Mouse (Mus musculus): ENCODE results near the gene Sult6b2. TPM values are rescaled to one million over a fixed set of nuclear protein-coding genes. Genes with fewer than 3 reads are reported as not detected.

Sult6b2 gene
- polyA plus RNA-seq, 1 experiment from 2014 or later = 0.04 TPM

GRCm38 (mm10) chr6:142757334-142757965 is 46.9 kb downstream of the Sult6b2 start:
- no peak for ATAC-seq
- no peak for DNase-seq (ENCODE audit: low read depth, low spot score)
- in situ Hi-C loops (cut with MboI; ENCODE audit: low pct_unique_long_range_greater_than_20kb) = no loop called here
- no peak for TF ChIP-seq CTCF (IDR thresholded peaks at IDR 0.05)
- H3K27me3 ChIP-seq = peaks cover 9% of the 10 kb centered on the region
- ChIA-PET POLR2A (no interaction called here), CTCF (interaction anchor here (1.0 kb wide), 1 partner anchor 18 kb away, joined by 4 read pairs; no protein-coding TSS in a partner anchor)

GRCm38 (mm10) chr6:142756507-142757333 is 47.6 kb downstream of the Sult6b2 start, which contains the start of gene Cmas:
Cmas (plus strand) TSS chr6:142756686.
- peaks cover 9% of the 10 kb centered on the region for H3K27me3 ChIP-seq
- in situ Hi-C loops (cut with MboI; ENCODE audit: low pct_unique_long_range_greater_than_20kb) = no loop called here
- ChIA-PET POLR2A (no interaction called here), CTCF (interaction anchor here (1.0 kb wide), 1 partner anchor 19 kb away, joined by 4 read pairs; no protein-coding TSS in a partner anchor)
- TF ChIP-seq CTCF (IDR thresholded peaks at IDR 0.05) = no peak
- DNase-seq (ENCODE audit: low read depth, low spot score) = no peak
- peak; percentile 98 for ATAC-seq

GRCm38 (mm10) chr6:142752331-142753246 is 51.7 kb downstream of the Sult6b2 start:
- no peak for DNase-seq (ENCODE audit: low read depth, low spot score)
- H3K27me3 ChIP-seq = peaks cover 9% of the 10 kb centered on the region
- POLR2A ChIA-PET = no interaction called here
- in situ Hi-C loops (cut with MboI; ENCODE audit: low pct_unique_long_range_greater_than_20kb) = no loop called here
- no peak for TF ChIP-seq CTCF (IDR thresholded peaks at IDR 0.05)
- CTCF ChIA-PET = interaction anchor here (1.2 kb wide), 1 partner anchor 17 kb away, joined by 3 read pairs; no protein-coding TSS in a partner anchor
- no peak for ATAC-seq

GRCm38 (mm10) chr6:142751365-142751764 is 52.9 kb downstream of the Sult6b2 start:
- H3K27me3 ChIP-seq = peaks cover 12% of the 10 kb centered on the region
- in situ Hi-C loops (cut with MboI; ENCODE audit: low pct_unique_long_range_greater_than_20kb) = no loop called here
- CTCF ChIA-PET = no interaction called here
- TF ChIP-seq CTCF (IDR thresholded peaks at IDR 0.05) = no peak
- ATAC-seq (no peak), DNase-seq (ENCODE audit: low read depth, low spot score) (no peak)
- POLR2A ChIA-PET = no interaction called here

GRCm38 (mm10) chr6:142748057-142748708 is 56.1 kb downstream of the Sult6b2 start:
- H3K27me3 ChIP-seq = peaks cover 8% of the 10 kb centered on the region
- no peak for TF ChIP-seq CTCF (IDR thresholded peaks at IDR 0.05)
- ATAC-seq (no peak), DNase-seq (ENCODE audit: low read depth, low spot score) (no peak)
- CTCF ChIA-PET = no interaction called here
- in situ Hi-C loops (cut with MboI; ENCODE audit: low pct_unique_long_range_greater_than_20kb) = loop anchor here (25.0 kb wide), 1 partner anchor 711 kb away; no protein-coding TSS in a partner anchor
- POLR2A ChIA-PET = no interaction called here

- in situ Hi-C loops (cut with MboI; ENCODE audit: low pct_unique_long_range_greater_than_20kb) = loop anchor here (25.0 kb wide), 1 partner anchor 710 kb away; no protein-coding TSS in a partner anchor
- DNase-seq (ENCODE audit: low read depth, low spot score) (no peak), ATAC-seq (no peak)
- TF ChIP-seq CTCF (IDR thresholded peaks at IDR 0.05) = no peak
- CTCF ChIA-PET = no interaction called here
- peaks cover 7% of the 10 kb centered on the region for H3K27me3 ChIP-seq
- POLR2A ChIA-PET = no interaction called here
Measured at GRCm38 (mm10) chr6:142747165-142747564, 57.1 kb downstream of the Sult6b2 start.

- H3K27me3 ChIP-seq = peaks cover 7% of the 10 kb centered on the region
Measured at GRCm38 (mm10) chr6:142746765-142747164, 57.5 kb downstream of the Sult6b2 start.

GRCm38 (mm10) chr6:142745484-142745883 is 58.8 kb downstream of the Sult6b2 start:
- ChIA-PET CTCF (no interaction called here), POLR2A (no interaction called here)
- peaks cover 12% of the 10 kb centered on the region for H3K27me3 ChIP-seq
- ATAC-seq = no peak
- no peak for DNase-seq (ENCODE audit: low read depth, low spot score)
- TF ChIP-seq CTCF (IDR thresholded peaks at IDR 0.05) = no peak
- in situ Hi-C loops (cut with MboI; ENCODE audit: low pct_unique_long_range_greater_than_20kb) = loop anchor here (25.0 kb wide), 1 partner anchor 708 kb away; no protein-coding TSS in a partner anchor

More at GRCm38 (mm10) chr6:142746765-142747164, 57.5 kb downstream of the Sult6b2 start:
- ChIA-PET CTCF (no interaction called here), POLR2A (no interaction called here)
- DNase-seq (ENCODE audit: low read depth, low spot score) (no peak), ATAC-seq (no peak)
- in situ Hi-C loops (cut with MboI; ENCODE audit: low pct_unique_long_range_greater_than_20kb) = loop anchor here (25.0 kb wide), 1 partner anchor 709 kb away; no protein-coding TSS in a partner anchor
- TF ChIP-seq CTCF (IDR thresholded peaks at IDR 0.05) = no peak

GRCm38 (mm10) chr6:142743193-142743592 is 61.1 kb downstream of the Sult6b2 start:
- CTCF ChIA-PET = no interaction called here
- H3K27me3 ChIP-seq = peaks cover 12% of the 10 kb centered on the region
- DNase-seq (ENCODE audit: low read depth, low spot score) (no peak), ATAC-seq (no peak)
- no peak for TF ChIP-seq CTCF (IDR thresholded peaks at IDR 0.05)
- in situ Hi-C loops (cut with MboI; ENCODE audit: low pct_unique_long_range_greater_than_20kb) = loop anchor here (25.0 kb wide), 1 partner anchor 706 kb away; no protein-coding TSS in a partner anchor
- POLR2A ChIA-PET = no interaction called here

- POLR2A ChIA-PET = no interaction called here
- no peak for ATAC-seq
- no peak for DNase-seq (ENCODE audit: low read depth, low spot score)
- TF ChIP-seq CTCF (IDR thresholded peaks at IDR 0.05) = no peak
- H3K27me3 ChIP-seq = peaks cover 12% of the 10 kb centered on the region
- in situ Hi-C loops (cut with MboI; ENCODE audit: low pct_unique_long_range_greater_than_20kb) = loop anchor here (25.0 kb wide), 1 partner anchor 704 kb away; no protein-coding TSS in a partner anchor
- CTCF ChIA-PET = no interaction called here
Measured at GRCm38 (mm10) chr6:142741763-142742162, 62.5 kb downstream of the Sult6b2 start.
